Mouse (Mus musculus): ENCODE data around the gene Smarcc1. TPM values are rescaled to one million over a fixed set of nuclear protein-coding genes. Genes with fewer than 3 reads are reported as not detected.
"Not testable (repeated sequence)": the region's sequence is repeated elsewhere in the genome, so short reads cannot be mapped to it uniquely, and the experiment has no call there.

Gene Smarcc1
- 10 to 100 TPM; 23.4 to 24.1 TPM for polyA plus RNA-seq (2017; shearing (Covaris generic))

GRCm38 (mm10) chr9:110116977-110117778 is at the start of gene Smarcc1:
Gene Smarcc1 (plus strand): TSS chr9:110117708.
- peak; percentile 94 for ATAC-seq

DNA sequence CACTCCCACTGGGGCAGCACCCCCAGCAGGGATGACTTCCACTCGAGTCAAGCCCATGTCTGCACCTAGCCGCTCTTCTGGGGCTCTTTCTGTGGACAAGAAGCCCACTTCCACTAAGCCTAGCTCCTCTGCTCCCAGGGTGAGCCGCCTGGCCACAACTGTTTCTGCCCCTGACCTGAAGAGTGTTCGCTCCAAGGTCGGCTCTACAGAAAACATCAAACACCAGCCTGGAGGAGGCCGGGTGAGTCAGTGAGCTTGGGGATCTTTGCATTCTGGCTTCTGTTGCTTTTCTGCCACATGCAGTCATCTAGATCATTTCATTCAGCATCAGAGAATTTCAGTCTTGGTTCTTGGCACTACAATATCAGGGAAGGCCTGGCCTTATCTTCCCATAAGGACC is 48.8 kb upstream of the Smarcc1 start:
- no peak for ATAC-seq

DNA sequence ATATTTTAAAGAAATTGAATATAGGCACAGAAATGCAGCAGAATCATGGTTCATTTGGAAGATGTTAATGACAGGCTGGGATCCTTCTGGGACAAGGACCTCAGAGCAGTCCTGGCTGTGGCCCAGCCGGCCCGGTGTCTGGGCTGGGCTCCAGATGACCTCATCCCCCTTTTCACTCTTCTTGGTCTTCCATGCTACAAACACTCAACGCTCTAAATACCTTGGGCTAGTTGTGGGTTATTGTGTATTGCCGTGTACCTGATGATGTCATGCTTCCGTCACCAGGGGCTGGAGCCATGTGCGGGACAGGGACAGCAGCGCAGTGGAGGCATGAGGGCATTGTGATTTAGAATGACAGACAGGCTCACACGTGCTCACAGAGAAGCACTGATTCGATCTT is 47.1 kb upstream of the Smarcc1 start:
- no peak for ATAC-seq

DNA sequence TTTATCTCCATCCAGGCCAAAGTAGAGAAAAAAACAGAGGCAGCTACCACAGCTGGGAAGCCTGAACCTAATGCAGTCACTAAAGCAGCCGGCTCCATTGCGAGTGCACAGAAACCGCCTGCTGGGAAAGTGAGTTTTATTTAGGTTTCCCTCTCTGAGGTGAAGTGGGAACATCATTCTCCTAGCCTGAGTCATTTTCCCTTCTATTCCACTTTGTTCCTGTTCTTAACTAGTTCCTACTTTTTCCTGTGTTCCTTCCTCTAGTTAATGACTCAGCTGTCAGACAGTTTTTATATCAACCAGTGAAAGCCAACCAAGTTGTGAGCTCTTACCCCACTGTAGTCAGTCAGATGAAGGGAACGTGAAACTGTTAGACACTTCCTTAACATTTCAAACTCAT is 46.5 kb upstream of the Smarcc1 start:
- ATAC-seq = no peak

GRCm38 (mm10) chr9:110071843-110072242 is 45.7 kb upstream of the Smarcc1 start:
- peak; percentile 63 for ATAC-seq

- not testable (repeated sequence) for ATAC-seq
Measured at GRCm38 (mm10) chr9:110076468-110076867, 41.0 kb upstream of the Smarcc1 start.

- ATAC-seq = no peak
Measured at GRCm38 (mm10) chr9:110081066-110081465, 36.4 kb upstream of the Smarcc1 start.

DNA sequence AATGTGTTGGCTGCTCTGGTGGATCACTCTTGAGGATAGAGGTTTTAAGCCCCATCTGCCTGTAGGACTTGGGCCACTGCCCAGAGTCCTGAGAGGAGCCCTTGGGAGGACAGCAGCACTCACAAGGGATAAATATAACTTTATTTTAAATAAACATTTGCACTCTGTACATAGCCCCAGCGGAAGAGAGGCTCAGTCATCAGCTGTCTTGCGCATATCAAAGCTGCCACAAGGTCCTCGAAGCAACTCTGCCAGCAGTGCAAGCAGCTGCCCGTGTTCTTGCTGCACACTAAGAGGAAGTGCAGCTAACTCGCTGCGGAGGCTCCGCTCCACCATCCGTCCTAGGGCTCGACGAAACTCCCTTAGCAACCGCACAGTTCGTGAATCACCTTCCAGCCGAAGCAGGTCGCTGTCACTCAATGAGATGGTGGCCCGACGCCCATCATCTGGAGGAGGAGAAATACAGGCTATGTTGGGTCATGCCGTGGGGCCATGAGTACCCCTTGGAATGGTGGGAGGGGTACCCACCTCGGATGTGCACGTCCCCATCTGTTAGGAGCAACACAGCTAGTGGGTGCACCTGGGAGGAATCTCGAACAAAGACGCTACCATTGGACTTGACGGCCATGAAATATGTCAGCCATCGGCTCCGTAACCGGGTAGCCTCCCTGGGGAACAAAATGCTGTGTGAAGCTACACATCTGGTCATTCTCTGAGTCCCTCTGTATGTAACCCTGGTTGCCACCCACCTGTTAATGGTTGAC is 33.1 kb upstream of the Smarcc1 start:
- ATAC-seq = no peak

GRCm38 (mm10) chr9:110085693-110086092 is 31.8 kb upstream of the Smarcc1 start:
- no peak for ATAC-seq

- no peak for ATAC-seq
Measured at GRCm38 (mm10) chr9:110093303-110093702, 24.2 kb upstream of the Smarcc1 start.

DNA sequence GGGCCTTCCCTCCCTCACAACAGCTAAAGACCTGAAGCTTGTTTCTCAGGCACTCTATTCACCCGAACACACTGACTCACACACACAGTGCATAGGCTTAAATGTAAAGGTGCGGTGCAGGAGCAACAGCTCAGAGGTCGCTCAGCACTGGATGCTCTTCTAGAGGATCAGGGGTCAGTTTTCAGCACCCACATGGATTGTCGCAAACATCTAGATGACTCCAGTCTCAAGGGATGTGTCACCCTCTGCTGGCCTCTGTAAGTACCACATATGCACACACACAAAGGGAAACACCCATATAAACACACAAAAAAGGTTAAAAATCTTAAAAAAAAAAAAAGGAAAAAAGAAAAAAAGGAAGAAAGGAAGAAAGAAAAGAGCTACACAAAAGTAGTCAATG is 22.7 kb upstream of the Smarcc1 start:
- no peak for ATAC-seq

GRCm38 (mm10) chr9:110097791-110098190 is 19.7 kb upstream of the Smarcc1 start:
- no peak for ATAC-seq

GRCm38 (mm10) chr9:110100627-110101600 is 16.6 kb upstream of the Smarcc1 start:
- peak; percentile 99 for ATAC-seq

DNA sequence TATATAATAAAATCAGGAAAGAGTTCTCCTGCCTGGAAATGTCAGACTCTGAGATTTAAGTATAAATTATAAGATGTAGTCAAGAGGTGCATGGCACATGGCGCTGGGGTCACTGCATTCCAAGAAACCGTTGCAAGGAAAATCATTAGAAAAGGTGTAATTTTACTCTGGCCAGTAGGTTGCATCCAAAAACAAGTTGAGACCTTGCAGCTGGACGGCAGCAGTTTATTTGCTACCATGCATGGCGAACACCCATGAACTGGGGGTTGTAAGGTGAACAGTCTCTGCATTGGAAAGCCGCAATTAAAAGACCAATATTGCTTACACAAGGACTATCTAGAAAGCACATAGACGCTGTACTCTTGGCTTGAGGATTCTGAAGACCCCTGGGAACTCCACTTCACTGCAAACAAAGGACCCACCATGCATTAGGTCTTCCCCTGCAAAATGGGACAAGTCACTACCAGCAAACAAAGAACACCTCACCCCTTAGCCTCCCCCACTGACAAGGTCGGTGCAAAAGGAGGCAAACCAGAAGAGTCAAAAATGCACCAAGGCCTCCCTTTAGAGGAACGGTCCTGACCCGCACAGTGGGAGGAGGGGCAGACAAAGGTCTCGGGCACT is 1.0 kb upstream of the Smarcc1 start:
- ATAC-seq = no peak

DNA sequence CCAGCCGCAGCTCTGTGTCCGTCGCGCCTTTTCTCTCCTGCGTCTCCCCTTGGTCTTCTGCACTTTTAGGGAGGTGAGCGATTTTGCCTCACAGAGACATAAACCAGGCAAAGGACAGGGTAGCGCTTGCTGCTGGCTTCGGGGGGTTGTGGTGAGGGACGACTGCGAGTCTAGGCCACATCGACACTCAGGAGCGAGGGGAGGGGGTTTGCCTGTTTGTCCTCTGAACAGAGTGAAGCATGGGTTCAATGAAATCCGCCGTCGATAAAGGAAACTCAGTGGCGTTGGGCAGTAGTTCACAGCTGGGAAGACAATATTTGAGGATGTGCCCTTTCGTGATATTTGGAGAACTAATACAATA is 251 bp downstream of the Smarcc1 start, which contains the start of gene Dhx30:
TSS of gene Dhx30 (minus strand) at position 52 of the 361 bp plus-strand sequence.
- peak; percentile 35 for ATAC-seq

DNA sequence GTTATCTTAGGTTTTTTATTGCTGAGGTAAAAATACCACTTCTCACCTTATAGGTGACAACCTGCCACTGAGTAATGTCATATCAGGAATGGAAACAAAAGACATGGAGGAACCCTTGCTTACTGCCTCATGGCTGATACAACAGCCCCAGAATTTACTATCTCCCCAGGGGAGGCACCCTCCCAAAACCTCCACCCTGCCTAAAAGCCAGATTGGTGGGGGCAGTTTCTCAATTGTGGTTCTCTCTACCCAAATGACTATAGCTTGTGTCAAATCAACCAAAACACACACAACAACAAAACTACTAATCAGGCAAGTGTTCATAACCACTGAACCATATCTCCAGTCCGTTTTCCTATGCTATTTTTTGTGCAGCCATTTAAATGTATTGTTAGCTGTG is 741 bp downstream of the Smarcc1 start:
- no peak for ATAC-seq

DNA sequence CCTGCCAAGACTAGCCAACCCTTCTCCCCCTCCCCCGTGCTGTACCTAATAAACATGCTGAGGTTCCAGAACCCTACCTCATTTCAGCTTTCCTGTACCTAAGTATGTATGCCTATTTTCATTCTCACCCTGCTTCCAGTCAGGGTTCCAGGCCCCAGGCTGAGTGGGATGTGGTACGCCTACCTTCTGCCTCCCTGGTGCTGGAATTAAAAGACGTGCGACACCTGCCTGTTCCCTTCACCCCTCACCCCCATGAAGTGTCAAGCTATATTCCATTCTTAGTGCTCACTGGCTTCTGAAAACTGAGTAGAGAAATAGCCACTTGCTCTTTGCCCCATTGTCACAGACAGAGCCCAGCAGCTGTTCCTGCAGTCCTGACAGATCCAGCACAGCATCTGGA is 3.9 kb downstream of the Smarcc1 start:
- no peak for ATAC-seq

GRCm38 (mm10) chr9:110123322-110123721 is 5.8 kb downstream of the Smarcc1 start:
- ATAC-seq = no peak

DNA sequence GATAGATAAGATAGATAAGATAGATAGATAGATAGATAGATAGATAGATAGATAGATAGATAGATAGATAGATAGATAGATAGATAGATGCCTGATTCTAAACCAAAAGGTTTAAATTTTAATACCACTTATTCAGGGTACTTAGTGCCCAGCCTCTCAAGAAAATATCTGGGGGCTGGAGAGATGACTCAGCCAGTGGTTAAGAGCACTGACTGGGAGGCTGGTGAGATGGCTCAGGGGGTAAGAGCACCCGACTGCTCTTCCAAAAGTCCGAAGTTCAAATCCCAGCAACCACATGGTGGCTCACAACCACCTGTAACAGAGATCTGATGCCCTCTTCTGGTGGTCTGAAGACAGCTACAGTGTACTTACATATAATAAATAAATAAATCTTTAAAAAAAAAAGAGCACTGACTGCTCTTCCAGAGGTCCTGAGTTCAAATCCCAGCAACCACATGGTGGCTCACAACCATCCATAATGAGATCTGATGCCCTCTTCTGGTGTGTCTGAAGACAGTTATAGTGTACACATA is 6.6 kb downstream of the Smarcc1 start:
- ATAC-seq = not testable (repeated sequence)

GRCm38 (mm10) chr9:110130896-110131524 is 13.5 kb downstream of the Smarcc1 start:
- ATAC-seq = no peak

DNA sequence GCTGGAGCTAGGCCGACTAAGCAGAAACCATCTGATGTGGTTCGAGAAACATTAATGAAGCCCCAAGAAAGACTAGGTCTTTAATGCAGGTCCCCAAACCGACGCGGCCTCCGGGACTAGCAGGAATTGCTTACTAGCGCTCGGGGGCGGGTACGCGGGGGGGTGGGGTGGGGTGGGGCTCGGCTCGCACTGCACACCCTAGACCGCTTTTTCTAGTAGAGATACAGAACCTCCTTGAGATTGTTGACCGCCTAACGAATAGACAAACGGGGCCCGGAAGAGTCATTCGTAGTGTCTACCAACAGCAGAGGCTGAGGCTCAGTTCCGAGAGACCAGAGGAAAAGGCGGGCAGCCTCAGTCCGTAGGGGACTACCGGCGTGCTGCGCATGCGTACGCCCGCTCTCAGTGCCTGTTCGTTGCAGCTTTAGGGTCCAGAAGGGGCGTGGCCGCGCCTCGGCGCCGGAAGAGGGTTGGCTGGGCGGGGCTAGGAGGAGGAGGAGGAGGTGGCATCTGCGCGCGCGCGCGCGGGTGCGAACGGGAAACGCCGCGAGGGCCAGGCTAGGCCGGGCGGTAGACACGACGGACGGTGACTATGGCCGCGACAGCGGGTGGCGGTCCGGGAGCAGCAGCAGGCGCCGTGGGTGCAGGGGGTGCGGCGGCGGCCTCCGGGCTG is 14.2 kb downstream of the Smarcc1 start:
- ATAC-seq = peak; percentile 94
